Mouse (Mus musculus) bone marrow, adult 2 months (tissue): ENCODE measurements around the gene Eif2b2. TPM values are rescaled to one million over a fixed set of nuclear protein-coding genes. Genes with fewer than 3 reads are reported as not detected.

ENCODE experiments used
- H3K27ac ChIP-seq: fragments of 200-500 bp; 2 replicates; pipeline ENCODE4 v1.5.1; 2012; ENCODE audit warnings: low read depth, mild to moderate bottlenecking, control low read depth, inconsistent platforms, low read length; ENCODE audit not compliant: control insufficient read depth, poor library complexity, insufficient read depth
- H3K4me1 ChIP-seq: fragments of 200-500 bp; 2 replicates; pipeline ENCODE4 v1.6.1; 2011; ENCODE audit warnings: low read length; ENCODE audit not compliant: control insufficient read depth, insufficient read depth
- H3K4me3 ChIP-seq: fragments of 200-500 bp; replicated peaks from 2 replicates; pipeline ENCODE3; 2011; ENCODE audit warnings: mild to moderate bottlenecking, low read depth, low read length, control low read depth; ENCODE audit not compliant: control insufficient read depth
- CTCF ChIP-seq: fragments of 200-500 bp; IDR thresholded peaks from 2 replicates; pipeline ENCODE4 v1.5.1; 2011; ENCODE audit warnings: low read length, control low read depth; ENCODE audit not compliant: control insufficient read depth, insufficient read depth
- POLR2A ChIP-seq: fragments of 200-500 bp; IDR thresholded peaks from 2 replicates; pipeline ENCODE4 v1.6.1; 2011; ENCODE audit warnings: low read depth, mild to moderate bottlenecking, control low read depth, low read length, borderline replicate concordance; ENCODE audit not compliant: control insufficient read depth
- WGBS: fragments of 180-500 bp; shearing (Covaris S2); methylation state at CpG from one replicate; pipeline ENCODE4 v1.1.7; 2018; 5-methylcytosine and 5-hydroxymethylcytosine counted together
- polyA plus RNA-seq: library from polyadenylated mRNA; stranded (reverse); fragments of >200 nt; gene quantifications from 2 replicates; pipeline ENCODE4 v1.2.4, GENCODE M21; 2011; ENCODE audit warnings: low replicate concordance; ENCODE audit not compliant: missing spikeins, insufficient read depth, insufficient read length

Gene Eif2b2
- polyA plus RNA-seq, 1 experiment = 32.9 TPM

DNA sequence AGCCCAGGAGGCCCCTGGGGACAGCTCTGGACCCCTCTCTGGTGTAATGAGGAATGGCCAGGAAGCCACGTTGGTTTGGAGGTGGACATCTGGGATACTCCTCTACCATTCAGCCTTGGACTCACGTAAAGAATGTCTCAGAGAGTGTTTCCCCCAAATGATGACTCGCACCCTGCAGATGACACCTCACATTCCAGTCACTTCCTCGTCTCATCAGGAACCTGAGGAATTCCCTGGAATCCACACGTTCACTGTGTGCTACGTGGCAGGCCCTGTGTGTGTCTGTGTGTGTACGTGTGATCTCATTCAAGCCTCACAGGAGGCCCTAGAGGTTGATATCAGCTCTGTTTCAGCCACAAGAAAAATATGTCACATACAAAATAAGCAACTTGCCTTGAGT is 32.9 kb upstream of the Eif2b2 start:
- TF ChIP-seq POLR2A = no peak
- TF ChIP-seq CTCF = no peak
- Histone ChIP-seq H3K27ac (no peak overlapping the region), H3K4me1 (no peaks in the 10 kb centered on the region; the same call in 1 of the 2 replicates), H3K4me3 (no peak overlapping the region)
- WGBS = 71% methylated on average over 7 of the region's 7 CpGs

DNA sequence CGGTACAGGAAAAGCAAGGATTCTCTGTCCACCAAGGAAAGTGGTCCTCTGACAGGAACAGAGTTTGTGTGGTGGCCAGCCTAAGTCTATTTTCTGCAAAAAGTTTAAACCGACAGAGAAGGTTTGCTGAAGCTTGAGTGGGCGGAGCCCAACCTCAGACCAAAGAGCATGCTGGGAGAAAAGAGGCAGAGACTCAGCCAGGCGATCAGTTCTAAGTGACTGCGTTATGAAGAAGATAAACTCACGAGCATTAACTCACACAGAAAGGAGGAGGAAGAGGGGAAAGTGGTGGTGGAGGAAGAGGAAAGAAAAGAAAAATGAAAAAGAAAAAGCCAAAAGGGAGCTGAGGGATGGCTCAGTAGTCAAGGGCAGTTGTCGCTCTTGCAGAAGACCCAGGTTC is 29.0 kb upstream of the Eif2b2 start:
- TF ChIP-seq CTCF (no peak), POLR2A (no peak)
- peaks cover 2% of the 10 kb centered on the region for H3K4me1 ChIP-seq
- no peak overlapping the region for H3K27ac ChIP-seq
- 80% methylated on average over 7 of the region's 7 CpGs for WGBS
- no peak overlapping the region for H3K4me3 ChIP-seq

DNA sequence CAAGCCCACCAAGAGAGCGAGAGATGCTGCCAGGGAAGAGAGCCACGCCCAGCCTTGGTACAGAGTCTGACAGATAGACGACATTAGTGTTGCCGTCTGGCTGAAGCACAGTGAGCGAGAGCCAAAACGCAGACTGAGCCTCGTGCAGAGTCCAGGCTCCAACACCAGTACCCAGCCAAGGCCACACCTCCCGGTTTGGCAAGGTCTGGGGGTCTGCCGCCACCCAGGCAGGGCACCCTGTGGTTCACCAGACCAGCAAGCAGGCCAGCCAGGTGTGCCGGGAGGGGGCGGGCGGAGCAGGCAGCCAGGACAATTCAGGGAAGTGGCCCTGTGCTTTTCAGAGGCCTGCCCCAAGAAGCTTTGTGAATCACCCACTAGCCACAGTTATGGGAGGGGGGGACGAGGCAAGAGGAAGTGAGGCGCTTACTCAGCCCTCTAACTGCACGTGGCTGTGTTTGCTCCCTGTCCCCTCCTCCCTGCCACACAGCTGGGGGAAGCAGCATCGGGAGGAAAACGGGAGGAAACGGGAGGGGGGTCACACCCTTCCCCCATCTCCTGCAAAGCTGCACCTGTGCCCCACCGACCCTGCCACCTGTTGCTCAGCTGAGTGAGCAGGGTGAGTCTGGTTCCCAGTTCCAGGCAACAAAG is 26.7 kb upstream of the Eif2b2 start:
- Histone ChIP-seq H3K27ac (no peak overlapping the region; the same call in 1 of the 2 replicates), H3K4me1 (peaks cover 2% of the 10 kb centered on the region), H3K4me3 (no peak overlapping the region)
- TF ChIP-seq CTCF (no peak), POLR2A (no peak)
- WGBS = 9% methylated on average over 19 of the region's 19 CpGs

DNA sequence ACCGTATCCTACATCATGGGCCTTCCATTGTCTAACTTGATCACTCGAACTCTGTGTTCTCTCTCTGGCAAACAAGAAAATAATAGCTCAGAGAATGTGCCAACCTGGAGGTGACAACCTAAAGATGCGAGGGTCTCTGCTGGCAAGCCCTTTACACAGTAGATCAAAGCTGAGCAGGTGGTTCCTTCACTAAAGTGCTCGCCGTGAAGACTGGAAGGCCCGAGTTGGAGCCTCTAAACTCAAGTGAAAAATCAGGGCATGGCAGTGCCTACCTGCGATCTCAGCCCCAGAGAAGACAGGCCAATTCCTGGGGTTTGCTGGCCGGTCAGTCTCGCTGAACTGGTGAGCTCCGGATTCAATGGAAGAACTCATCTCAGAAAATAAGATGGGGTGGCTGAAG is 26.1 kb upstream of the Eif2b2 start:
- H3K4me3 ChIP-seq = no peak overlapping the region
- 62% methylated on average over 10 of the region's 10 CpGs for WGBS
- H3K27ac ChIP-seq = no peak overlapping the region
- TF ChIP-seq CTCF = no peak
- TF ChIP-seq POLR2A = no peak
- H3K4me1 ChIP-seq = peaks cover 2% of the 10 kb centered on the region

DNA sequence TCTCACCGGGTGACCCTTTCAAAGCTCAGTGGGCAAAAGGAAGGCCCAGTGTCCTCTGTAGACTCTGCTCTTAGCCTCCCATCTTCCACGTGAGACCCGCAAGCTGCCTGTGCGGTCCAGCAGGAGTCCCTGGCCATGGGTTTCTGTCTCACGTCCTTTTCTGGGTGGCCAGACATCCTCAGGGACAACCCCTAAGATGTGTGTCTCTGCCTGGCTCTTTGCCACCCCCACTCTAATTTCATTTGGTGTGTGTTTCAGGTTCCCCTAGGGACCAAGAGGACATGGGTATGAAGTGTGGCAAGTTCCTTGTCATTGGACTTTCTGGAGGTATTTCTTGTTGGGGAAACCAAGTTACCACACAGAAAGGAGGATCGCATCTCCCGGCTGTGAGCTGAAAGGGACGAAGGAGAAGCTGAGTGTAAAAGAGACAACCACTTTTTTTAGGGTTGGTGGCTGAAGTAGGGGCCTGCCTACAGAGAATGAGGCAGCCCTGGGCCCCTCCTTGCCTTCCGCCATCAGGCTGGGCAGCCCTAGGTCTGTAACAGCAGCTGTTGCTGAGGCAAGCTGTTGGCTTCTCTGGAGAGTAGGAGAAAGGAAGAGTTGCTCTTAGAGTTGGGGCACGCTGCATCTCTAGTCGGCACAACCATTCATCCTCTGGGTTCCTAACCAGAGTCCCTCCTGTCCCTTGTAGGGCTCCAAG is 25.2 kb upstream of the Eif2b2 start:
- Histone ChIP-seq H3K27ac (no peak overlapping the region), H3K4me3 (no peak overlapping the region), H3K4me1 (peaks cover 2% of the 10 kb centered on the region)
- TF ChIP-seq CTCF (no peak), POLR2A (no peak)
- WGBS = 79% methylated on average over 11 of the region's 11 CpGs

DNA sequence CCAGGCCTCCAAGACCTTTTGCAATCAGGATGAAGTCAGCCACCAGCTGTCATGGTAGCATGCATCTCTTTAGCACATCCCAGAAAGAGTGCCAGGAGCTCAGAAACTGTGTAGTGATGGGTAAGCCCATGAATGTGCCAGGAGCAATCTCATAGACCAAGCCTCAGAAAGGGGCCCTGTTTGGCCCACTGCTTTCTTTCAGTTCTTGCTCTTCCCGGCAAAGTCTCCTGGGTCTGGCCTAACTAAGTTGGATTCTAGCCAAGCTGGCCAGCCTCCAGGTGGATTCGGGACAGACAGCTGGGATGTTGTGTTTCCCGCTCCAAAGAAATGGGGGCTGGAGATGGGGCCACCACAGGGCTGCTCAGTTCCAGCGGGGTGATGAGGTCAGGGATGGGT is 24.7 kb upstream of the Eif2b2 start:
- Histone ChIP-seq H3K27ac (no peak overlapping the region), H3K4me3 (no peak overlapping the region)
- 77% methylated on average over 4 of the region's 4 CpGs for WGBS

DNA sequence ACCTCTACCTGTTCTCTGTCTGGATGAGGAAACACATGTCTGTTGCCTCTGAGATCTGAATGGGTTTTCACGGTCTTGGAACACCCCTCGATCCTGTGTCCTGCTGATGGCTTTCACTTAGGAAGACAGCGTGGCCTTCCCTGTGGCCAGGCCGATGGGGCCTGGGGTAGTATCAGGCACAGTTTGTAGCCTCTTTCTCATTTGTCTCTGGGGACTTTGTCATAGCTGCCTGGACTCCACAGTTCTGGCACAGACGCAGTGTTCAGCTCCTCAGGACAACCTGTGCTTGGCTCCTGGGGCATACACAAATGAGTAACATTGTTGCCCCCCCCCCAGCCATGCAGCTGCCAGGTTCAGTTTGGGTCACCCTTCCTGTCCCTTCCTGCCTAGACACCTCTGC is 24.2 kb upstream of the Eif2b2 start:
- WGBS = 82% methylated on average over 5 of the region's 5 CpGs
- H3K4me1 ChIP-seq = peaks cover 2% of the 10 kb centered on the region
- TF ChIP-seq POLR2A (no peak), CTCF (no peak)
- no peak overlapping the region for H3K4me3 ChIP-seq
- H3K27ac ChIP-seq = no peak overlapping the region

More for the DNA sequence above, 24.7 kb upstream of the Eif2b2 start:
- TF ChIP-seq CTCF (no peak), POLR2A (no peak)
- peaks cover 2% of the 10 kb centered on the region for H3K4me1 ChIP-seq

DNA sequence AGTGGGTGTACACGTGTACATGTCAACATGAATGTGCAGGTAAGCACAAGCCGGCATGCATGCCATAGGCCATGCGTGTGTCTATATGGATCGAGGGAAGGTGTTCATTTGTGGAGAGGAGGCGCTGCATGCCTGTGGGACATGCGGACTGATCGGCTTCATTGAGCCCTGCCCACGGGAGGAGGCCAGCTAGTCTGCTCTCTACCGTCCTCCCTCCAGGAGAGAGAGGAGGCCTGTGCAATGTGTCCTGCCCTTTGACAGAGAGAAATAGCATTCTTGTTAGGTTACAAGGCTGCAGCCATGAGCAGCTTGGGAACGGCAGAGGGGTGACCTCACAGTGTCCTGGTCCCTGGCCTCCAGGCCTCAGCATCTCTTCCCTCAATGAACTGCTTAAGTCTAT is 23.1 kb upstream of the Eif2b2 start:
- Histone ChIP-seq H3K27ac (no peak overlapping the region), H3K4me3 (no peak overlapping the region), H3K4me1 (peaks cover 2% of the 10 kb centered on the region)
- WGBS = 91% methylated on average over 10 of the region's 10 CpGs
- TF ChIP-seq POLR2A = no peak
- TF ChIP-seq CTCF = no peak
